Mouse (Mus musculus) intestine, postnatal 0 days (tissue): Measurements from ENCODE around the gene C5ar2. TPM values are rescaled to one million over a fixed set of nuclear protein-coding genes. Genes with fewer than 3 reads are reported as not detected.

Experiments used
- ATAC-seq: fragments of 200-750 bp; cut with Nextera tagmentation; 2 replicates; pipeline ENCODE4 v1.8.0; 2017; ENCODE audit warnings: mild to moderate bottlenecking, moderate TSS enrichment, moderate library complexity
- H3K27ac ChIP-seq: fragments of 300-500 bp; sonication (generic); 2 replicates; pipeline ENCODE4 v1.5.1; 2014; ENCODE audit warnings: mild to moderate bottlenecking, low read depth, low read length, moderate library complexity
- H3K27me3 ChIP-seq: fragments of 300-500 bp; sonication (generic); replicated peaks from 2 replicates; pipeline ENCODE4 v1.6.1; 2014; ENCODE audit warnings: low read length, mixed read lengths; ENCODE audit not compliant: control insufficient read depth, insufficient read depth
- H3K36me3 ChIP-seq: fragments of 300-500 bp; sonication (generic); 2 replicates; pipeline ENCODE4 v1.6.1; 2014; ENCODE audit warnings: mild to moderate bottlenecking, moderate library complexity; ENCODE audit not compliant: control insufficient read depth, insufficient read depth
- H3K4me1 ChIP-seq: fragments of 300-500 bp; sonication (generic); replicated peaks from 2 replicates; pipeline ENCODE4 v1.6.1; 2014; ENCODE audit warnings: antibody characterized with exemption, low read length, mixed read lengths; ENCODE audit not compliant: control insufficient read depth, insufficient read depth
- H3K4me2 ChIP-seq: fragments of 300-500 bp; sonication (generic); replicated peaks from 2 replicates; pipeline ENCODE4 v1.6.1; 2014; ENCODE audit warnings: low read depth, mild to moderate bottlenecking, moderate library complexity
- H3K4me3 ChIP-seq: fragments of 300-500 bp; sonication (generic); 2 replicates; pipeline ENCODE4 v1.5.1; 2014; ENCODE audit warnings: low read depth, low read length
- H3K9ac ChIP-seq: fragments of 300-500 bp; sonication (generic); 2 replicates; pipeline ENCODE4 v1.6.1; 2014; ENCODE audit warnings: mild to moderate bottlenecking, low read depth, low read length
- H3K9me3 ChIP-seq: fragments of 300-500 bp; sonication (generic); 2 replicates; pipeline ENCODE4 v1.6.1; 2016; ENCODE audit warnings: mixed run types; ENCODE audit not compliant: control insufficient read depth
- CTCF ChIP-seq: sonication (generic); IDR thresholded peaks from 2 replicates; pipeline ENCODE4 v1.5.1; 2016; ENCODE audit warnings: low read depth, mild to moderate bottlenecking, control low read depth, antibody characterized with exemption, moderate library complexity
- WGBS: fragments of 180-500 bp; shearing (Covaris S2); extraction: QIAGEN DNeasy Blood & Tissue Kit; methylation state at CpG from one replicate; pipeline ENCODE4 v1.1.7; 2014; 5-methylcytosine and 5-hydroxymethylcytosine counted together
- polyA plus RNA-seq: library from polyadenylated mRNA; unstranded; fragments of >200 nt; fragmentation: Nextera tagmentation; extraction: Ambion mirVana; gene quantifications from 2 replicates; pipeline ENCODE4 v1.2.1, GENCODE M21; 2015

C5ar2 gene
- polyA plus RNA-seq, 1 experiment from 2014 or later, result 0.16 TPM

DNA sequence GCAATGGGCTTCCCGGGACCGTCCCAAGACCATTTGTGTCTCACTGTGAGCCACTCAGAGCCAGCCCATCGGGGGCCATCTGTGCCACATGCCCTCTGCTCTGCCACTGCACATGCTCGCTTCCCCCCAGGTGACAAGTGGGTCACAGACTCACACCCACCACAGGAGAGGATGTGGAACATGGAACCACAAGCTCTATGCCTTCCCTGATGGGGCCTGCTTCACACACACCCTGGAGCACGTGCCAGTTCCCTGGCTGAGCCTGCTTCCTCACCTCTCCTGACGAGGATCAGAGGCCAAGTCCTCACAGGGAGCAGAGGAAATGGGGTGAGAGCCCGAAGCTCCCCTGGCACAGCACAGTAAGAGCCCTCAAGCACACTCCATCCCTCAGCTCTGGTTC is 36.9 kb downstream of the C5ar2 start:
- peak overlapping the region; percentile 15; the same call in 1 of the 2 replicates for H3K27ac ChIP-seq
- no peak for TF ChIP-seq CTCF
- no peak overlapping the region for H3K4me3 ChIP-seq
- WGBS, result 88% methylated on average over 7 of the region's 7 CpGs
- peaks cover 56% of the 10 kb centered on the region for H3K36me3 ChIP-seq
- no peak overlapping the region for H3K9ac ChIP-seq
- no peak overlapping the region for H3K4me2 ChIP-seq
- ATAC-seq, result no peak
- no peaks in the 10 kb centered on the region for H3K4me1 ChIP-seq
- H3K27me3 ChIP-seq, result no peaks in the 10 kb centered on the region
- no peaks in the 10 kb centered on the region for H3K9me3 ChIP-seq

DNA sequence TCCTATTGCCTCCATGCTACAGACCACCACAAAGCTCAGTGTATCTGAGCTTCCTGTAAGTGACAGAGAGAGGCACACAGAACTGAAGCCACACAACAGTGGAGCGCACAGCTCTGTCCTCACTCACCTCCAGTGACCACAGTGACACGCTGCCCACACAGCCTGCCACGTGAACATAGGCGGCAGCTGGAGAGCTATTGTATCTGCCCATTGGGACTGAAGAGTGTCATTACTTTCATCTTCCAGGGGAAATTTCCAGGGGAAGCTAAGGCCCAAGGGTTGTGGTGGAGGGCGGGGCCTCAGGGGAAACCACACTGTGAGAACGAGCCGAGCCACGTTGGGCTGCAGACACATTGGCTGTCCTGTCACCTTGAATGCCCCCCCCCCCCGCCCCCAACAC is 39.2 kb downstream of the C5ar2 start:
- Histone ChIP-seq H3K27me3 (no peaks in the 10 kb centered on the region), H3K4me1 (no peaks in the 10 kb centered on the region), H3K27ac (no peak overlapping the region), H3K4me3 (no peak overlapping the region), H3K36me3 (peaks cover 60% of the 10 kb centered on the region), H3K9ac (no peak overlapping the region), H3K9me3 (no peaks in the 10 kb centered on the region), H3K4me2 (no peak overlapping the region)
- TF ChIP-seq CTCF, result no peak
- no peak for ATAC-seq
- WGBS, result 74% methylated on average over 9 of the region's 9 CpGs

DNA sequence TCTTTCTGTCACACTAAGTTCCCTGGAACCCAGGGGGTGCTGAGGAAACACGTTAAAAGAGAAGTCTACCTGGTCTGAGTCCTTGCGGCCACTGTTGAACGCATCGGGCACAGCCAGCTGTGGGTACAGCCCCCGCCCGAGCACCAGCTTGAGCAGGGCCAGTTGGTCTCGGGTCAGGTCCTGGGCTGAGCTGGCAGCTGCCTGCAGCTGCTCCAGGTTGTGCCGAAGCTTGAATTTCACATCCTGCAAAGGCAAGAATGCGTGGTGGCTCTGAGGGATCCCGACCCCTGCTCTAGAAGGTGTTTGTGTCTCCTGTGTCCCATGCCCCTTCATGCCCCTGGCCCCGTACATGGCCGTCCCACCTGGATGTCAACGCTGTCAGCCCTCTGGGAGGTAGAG is 40.5 kb downstream of the C5ar2 start:
- no peak overlapping the region for H3K9ac ChIP-seq
- H3K4me2 ChIP-seq, result no peak overlapping the region
- peaks cover 57% of the 10 kb centered on the region for H3K36me3 ChIP-seq
- WGBS, result 90% methylated on average over 13 of the region's 13 CpGs
- H3K27ac ChIP-seq, result peak overlapping the region; percentile 69
- no peaks in the 10 kb centered on the region for H3K27me3 ChIP-seq
- ATAC-seq, result peak; percentile 5; the same call in 1 of the 2 replicates
- TF ChIP-seq CTCF, result no peak
- H3K4me3 ChIP-seq, result no peak overlapping the region
- no peaks in the 10 kb centered on the region for H3K4me1 ChIP-seq
- no peaks in the 10 kb centered on the region for H3K9me3 ChIP-seq

DNA sequence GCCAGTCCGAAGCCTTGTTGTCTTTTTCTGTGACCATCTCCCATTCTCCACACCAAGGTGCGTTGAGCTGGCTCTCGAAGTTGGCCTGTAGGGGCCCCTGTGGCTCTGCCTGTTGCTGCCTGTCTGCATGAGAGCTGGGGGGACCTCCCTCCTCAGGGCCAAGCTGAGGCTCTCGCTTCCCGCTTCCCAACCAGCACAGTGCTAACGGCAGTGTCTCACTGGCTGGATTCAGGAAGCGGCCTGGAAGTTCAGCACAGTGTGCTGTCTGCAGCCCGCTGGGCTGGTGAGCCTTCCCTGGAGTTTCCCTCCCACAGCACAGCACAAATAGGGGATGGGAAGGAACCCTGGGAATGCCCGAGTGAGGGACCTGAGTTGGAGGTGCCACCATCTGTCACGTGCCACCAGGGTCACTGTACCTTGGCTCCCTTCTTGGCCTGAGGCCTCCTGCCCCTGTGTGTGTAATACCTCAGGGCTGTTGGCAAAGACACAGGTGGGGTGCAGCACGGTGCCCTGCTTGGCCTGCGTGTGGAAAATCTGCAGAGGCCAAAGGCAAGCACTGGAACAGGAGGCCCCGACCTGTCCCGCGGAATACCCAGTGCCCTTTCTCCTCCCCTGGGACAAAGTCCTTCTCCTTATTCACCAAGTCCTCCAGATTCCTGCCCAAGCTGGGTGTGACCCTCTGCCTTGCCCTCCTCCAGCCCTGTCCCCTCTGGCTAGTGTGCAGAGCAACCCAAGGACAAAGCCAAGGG is 41.0 kb downstream of the C5ar2 start:
- Histone ChIP-seq H3K27ac (peak overlapping the region; percentile 69), H3K4me2 (no peak overlapping the region), H3K9ac (no peak overlapping the region), H3K4me1 (no peaks in the 10 kb centered on the region), H3K27me3 (no peaks in the 10 kb centered on the region), H3K36me3 (peaks cover 59% of the 10 kb centered on the region), H3K4me3 (no peak overlapping the region), H3K9me3 (no peaks in the 10 kb centered on the region)
- TF ChIP-seq CTCF, result peak; percentile 37
- 52% methylated on average over 15 of the region's 15 CpGs for WGBS
- peak; percentile 85 for ATAC-seq

DNA sequence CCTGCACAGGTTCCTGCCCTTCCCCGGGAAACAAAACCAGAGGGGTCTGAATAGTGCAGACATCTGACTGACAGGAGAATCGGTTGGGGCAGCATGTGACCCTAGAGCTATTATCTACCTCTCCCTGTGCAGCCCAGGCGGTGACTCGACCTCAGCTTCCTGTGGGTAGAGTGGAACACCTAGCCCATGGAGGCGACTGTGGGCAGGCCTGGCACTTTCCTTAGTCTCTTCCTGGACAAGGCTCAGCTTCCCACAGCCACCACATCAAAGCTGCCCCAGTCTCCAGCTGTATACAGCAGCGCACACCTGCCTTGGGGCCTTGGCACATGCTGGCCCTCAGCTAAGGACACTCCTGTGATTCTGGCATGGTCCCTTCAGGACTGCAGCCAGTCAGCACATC is 42.8 kb downstream of the C5ar2 start:
- ATAC-seq, result no peak
- Histone ChIP-seq H3K4me1 (no peaks in the 10 kb centered on the region), H3K4me3 (no peak overlapping the region), H3K27me3 (no peaks in the 10 kb centered on the region), H3K9me3 (no peaks in the 10 kb centered on the region), H3K36me3 (peaks cover 66% of the 10 kb centered on the region), H3K27ac (no peak overlapping the region), H3K9ac (no peak overlapping the region), H3K4me2 (no peak overlapping the region)
- TF ChIP-seq CTCF, result no peak
- 74% methylated on average over 6 of the region's 6 CpGs for WGBS

DNA sequence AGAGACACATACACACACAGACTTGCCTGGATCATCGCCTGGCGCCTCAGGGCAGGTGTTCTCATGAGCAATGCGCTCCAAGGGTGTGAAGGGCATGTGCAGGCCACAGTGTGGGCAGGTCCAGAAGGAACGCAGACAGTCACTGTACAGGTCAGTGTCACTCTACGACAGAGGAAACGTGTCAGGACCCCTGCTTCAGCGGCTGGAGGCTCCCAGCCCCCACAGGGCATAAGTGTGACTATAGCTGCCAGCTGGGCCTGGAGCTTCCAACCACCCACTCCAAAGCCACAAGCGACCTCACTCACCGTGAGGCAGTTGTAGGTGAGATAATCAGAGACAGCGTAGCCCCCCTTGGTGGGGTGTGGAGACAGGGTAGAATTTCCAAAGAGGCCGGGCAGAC is 45.4 kb downstream of the C5ar2 start:
- TF ChIP-seq CTCF, result no peak
- no peaks in the 10 kb centered on the region for H3K4me1 ChIP-seq

More for the DNA sequence above, 45.4 kb downstream of the C5ar2 start:
- no peak overlapping the region for H3K4me2 ChIP-seq
- H3K9me3 ChIP-seq, result no peaks in the 10 kb centered on the region
- no peak for ATAC-seq
- H3K27me3 ChIP-seq, result no peaks in the 10 kb centered on the region
- 88% methylated on average over 11 of the region's 11 CpGs for WGBS
- peaks cover 43% of the 10 kb centered on the region for H3K36me3 ChIP-seq
- no peak overlapping the region for H3K27ac ChIP-seq
- H3K4me3 ChIP-seq, result no peak overlapping the region
- H3K9ac ChIP-seq, result no peak overlapping the region
